Mouse (Mus musculus): ENCODE data around the gene Gm3625. TPM values are rescaled to one million over a fixed set of nuclear protein-coding genes. Genes with fewer than 3 reads are reported as not detected.

Gm3625 gene
- not detected in 2 replicates for polyA plus RNA-seq (2012; rRNA removed; ENCODE audit: low replicate concordance)

GRCm38 (mm10) chr12:4592541-4593165, at the start of gene Gm3625, which contains the start of gene Itsn2:
Gm3625 (minus strand) TSS chr12:4592927.
Itsn2 (plus strand) TSS chr12:4592638.

Other genes starting within 250 kb of the Gm3625 start
- gene Ncoa1, start 115.7 kb downstream of the Gm3625 start, polyA plus RNA-seq (2012; rRNA removed; ENCODE audit: low replicate concordance) = 31.2 and 40.2 TPM in 2 replicates
- 27.4 and 27.7 TPM in 2 replicates for gene Itsn2, start 289 bp downstream of the Gm3625 start, polyA plus RNA-seq (2012; rRNA removed; ENCODE audit: low replicate concordance)
- gene Fam228a, start 145.5 kb upstream of the Gm3625 start, polyA plus RNA-seq (2012; rRNA removed; ENCODE audit: low replicate concordance) = 0.09 and 0.33 TPM in 2 replicates
- gene Pfn4, start 176.1 kb upstream of the Gm3625 start, polyA plus RNA-seq (2012; rRNA removed; ENCODE audit: low replicate concordance) = 0.35 and 1.1 TPM in 2 replicates
- gene Fam228b, start 176.3 kb upstream of the Gm3625 start, polyA plus RNA-seq (2012; rRNA removed; ENCODE audit: low replicate concordance) = 0.16 and 0.78 TPM in 2 replicates
- gene Sf3b6, start 224.6 kb upstream of the Gm3625 start, polyA plus RNA-seq (2012; rRNA removed; ENCODE audit: low replicate concordance) = 63.1 and 111 TPM in 2 replicates
- gene Fkbp1b, start 248.7 kb upstream of the Gm3625 start, polyA plus RNA-seq (2012; rRNA removed; ENCODE audit: low replicate concordance) = 4.5 and 8.4 TPM in 2 replicates

Data from subcutaneous adipose tissue, adult 2 months (tissue).